Mouse (Mus musculus): ENCODE data around the gene Zbtb14. TPM values are rescaled to one million over a fixed set of nuclear protein-coding genes. Genes with fewer than 3 reads are reported as not detected.

Zbtb14 gene
- polyA plus RNA-seq, 2 experiments = 13.1 to 17.7 TPM

DNA sequence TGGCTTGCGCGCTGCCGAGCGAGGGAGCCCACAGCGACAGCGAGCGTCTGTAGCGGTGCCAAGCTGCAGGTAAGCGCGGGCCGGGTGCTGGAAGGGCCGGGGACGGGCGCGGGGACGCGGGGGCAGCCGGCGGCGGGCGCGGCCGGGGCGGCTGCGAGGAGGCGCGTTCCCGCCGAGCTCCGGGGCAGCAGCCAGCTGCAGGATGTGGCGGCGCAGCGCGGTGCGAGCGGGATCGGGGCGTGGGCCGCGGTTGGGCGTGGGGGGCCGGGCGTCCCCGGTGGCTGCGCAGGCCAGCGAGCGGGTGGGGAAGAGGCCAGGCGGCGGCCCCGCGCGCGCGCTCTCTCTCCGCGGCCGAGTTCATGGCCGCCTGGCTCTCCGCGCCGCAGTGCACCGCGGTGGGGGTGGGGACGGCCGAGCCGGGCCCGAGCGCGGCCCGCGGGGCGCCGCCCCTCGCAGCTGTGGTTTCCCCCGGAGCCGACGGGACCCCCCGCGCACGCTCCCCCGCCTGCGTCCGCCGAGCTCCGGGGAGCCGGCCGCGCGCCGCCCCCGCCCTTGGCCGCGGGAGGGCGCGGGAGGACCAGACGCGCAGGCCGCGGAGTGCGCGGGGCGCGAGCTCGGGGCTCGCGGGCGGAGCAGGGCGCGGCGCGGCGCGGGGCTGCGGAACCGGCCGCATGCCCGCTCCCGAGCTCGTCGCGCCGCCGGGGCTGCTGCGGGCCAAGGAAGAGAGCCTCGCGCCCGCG, 521 bp downstream of the Zbtb14 start:
- Histone ChIP-seq H3K36me3 (ENCODE audit: control insufficient read depth, insufficient read depth, low read length) (peaks cover 20% of the 10 kb centered on the region), H3K9ac (ENCODE audit: low read depth, low read length, severe bottlenecking) (peak overlapping the region; percentile 96), H3K4me1 (ENCODE audit: control insufficient read depth, insufficient read depth, low read length) (peaks cover 9% of the 10 kb centered on the region), H3K9me3 (ENCODE audit: control insufficient read depth, low read length) (no peaks in the 10 kb centered on the region), H3K4me2 (replicated peaks; ENCODE audit: low read depth, low read length, severe bottlenecking) (peak overlapping the region; percentile 85), H3K4me3 (replicated peaks; ENCODE audit: low read length) (peak overlapping the region; percentile 78), H3K27me3 (ENCODE audit: control insufficient read depth, insufficient read depth, low read length) (no peaks in the 10 kb centered on the region), H3K27ac (replicated peaks; ENCODE audit: low read depth, low read length) (peak overlapping the region; percentile 100)
- ATAC-seq (ENCODE audit: low FRiP score, low read depth) = peak; percentile 69
- WGBS = under 1% methylated on average over 61 of the region's 128 CpGs
- DNase-seq (ENCODE audit: low spot score) = peak; percentile 62
- TF ChIP-seq POLR2A (IDR thresholded peaks at IDR 0.05; ENCODE audit: borderline replicate concordance, extremely low read depth, insufficient read depth, insufficient read length) = no peak

DNA sequence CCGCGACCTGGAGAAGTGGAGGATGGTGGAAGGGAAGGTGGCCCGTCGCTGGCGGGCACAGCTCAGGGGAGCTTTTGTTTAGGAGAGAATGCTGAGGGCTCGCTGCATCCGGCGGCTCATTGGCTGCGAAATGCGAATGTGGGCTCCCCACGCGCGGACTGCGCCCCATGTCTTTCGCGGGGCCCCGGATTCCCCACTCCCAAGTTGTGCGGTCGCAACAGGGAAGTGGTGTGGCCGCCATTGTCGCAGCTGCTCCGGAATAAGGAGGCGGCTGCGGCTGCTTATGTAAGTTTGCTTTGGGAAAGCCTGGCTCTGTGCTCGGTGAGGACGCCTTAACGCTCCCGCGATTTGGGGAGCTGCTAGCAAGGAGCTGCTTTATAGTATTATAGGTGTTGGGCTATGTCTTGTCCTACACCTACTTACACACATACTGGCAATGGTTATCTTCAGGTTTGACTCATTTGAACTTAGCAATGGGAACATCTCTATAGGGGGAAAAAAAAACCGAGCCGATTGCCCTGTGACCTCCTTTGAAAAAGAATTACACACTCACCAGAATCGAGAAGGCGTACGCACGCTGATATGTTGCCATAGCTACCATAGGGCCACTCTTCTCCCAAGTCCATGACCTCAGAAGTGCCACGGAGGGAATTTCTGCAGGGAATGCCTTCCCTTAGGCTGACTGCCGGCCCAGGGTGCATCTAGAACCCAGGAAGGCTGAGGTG, 1.3 kb downstream of the Zbtb14 start:
- TF ChIP-seq POLR2A (IDR thresholded peaks at IDR 0.05; ENCODE audit: borderline replicate concordance, extremely low read depth, insufficient read depth, insufficient read length) = 0 out of 2 replicates have a peak, but pooled peaks have one; percentile 67
- WGBS = 0% methylated on average over 30 of the region's 37 CpGs
- H3K4me3 ChIP-seq (replicated peaks; ENCODE audit: low read length) = peak overlapping the region; percentile 78
- ATAC-seq (ENCODE audit: low FRiP score, low read depth) (peak; percentile 5; the same call in 1 of the 2 replicates), DNase-seq (ENCODE audit: low spot score) (peak; percentile 50)
- H3K4me2 ChIP-seq (replicated peaks; ENCODE audit: low read depth, low read length, severe bottlenecking) = peak overlapping the region; percentile 85
- H3K9me3 ChIP-seq (ENCODE audit: control insufficient read depth, low read length) = no peaks in the 10 kb centered on the region
- peaks cover 9% of the 10 kb centered on the region for H3K4me1 ChIP-seq (ENCODE audit: control insufficient read depth, insufficient read depth, low read length)
- H3K27ac ChIP-seq (replicated peaks; ENCODE audit: low read depth, low read length) = peak overlapping the region; percentile 100
- H3K27me3 ChIP-seq (ENCODE audit: control insufficient read depth, insufficient read depth, low read length) = no peaks in the 10 kb centered on the region
- H3K9ac ChIP-seq (ENCODE audit: low read depth, low read length, severe bottlenecking) = peak overlapping the region; percentile 96
- peaks cover 21% of the 10 kb centered on the region for H3K36me3 ChIP-seq (ENCODE audit: control insufficient read depth, insufficient read depth, low read length)

DNA sequence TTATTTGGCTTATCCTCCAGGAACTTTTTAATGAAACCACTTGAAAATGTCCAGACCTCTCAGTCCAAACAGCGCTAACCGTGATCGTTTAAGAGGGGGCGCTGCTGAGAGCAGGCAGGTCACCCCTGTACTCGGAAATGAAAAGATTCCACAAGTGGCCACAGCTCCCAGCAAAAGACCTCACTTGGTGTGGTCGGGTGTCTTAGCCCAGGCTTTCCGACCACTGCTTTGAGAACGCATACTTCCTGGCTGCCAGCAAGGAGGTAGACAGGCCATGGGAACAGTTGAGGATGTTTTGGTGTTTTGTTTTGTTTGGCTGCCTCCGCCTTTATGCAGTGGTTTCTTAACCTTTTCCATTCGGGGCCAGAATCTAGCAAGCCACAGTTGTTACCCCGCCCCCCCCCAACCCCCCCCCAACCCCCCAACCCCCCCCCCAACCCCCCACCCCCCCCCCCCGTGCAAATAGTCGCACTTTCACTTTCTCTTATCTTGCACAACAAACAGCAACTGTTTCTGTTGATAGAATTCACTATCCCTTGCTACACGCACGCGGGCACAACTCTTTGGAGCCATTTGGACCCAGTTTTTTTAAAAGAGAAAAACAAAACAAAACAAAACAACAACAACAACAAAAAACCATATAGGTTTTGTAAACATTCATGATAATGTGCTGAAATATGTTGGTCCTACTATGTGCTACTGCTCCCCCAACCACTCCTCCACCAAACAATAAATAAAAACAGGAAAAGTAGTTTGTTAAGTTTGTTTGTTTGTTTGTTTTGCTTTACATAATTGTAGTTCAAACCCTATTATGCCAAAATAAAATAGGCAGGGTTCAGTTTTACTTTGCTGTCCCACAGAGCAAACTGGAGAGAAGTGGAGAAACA, 13.5 kb downstream of the Zbtb14 start:
- Histone ChIP-seq H3K36me3 (ENCODE audit: control insufficient read depth, insufficient read depth, low read length) (peaks cover 2% of the 10 kb centered on the region; the same call in 1 of the 2 replicates), H3K27me3 (ENCODE audit: control insufficient read depth, insufficient read depth, low read length) (no peaks in the 10 kb centered on the region), H3K4me2 (replicated peaks; ENCODE audit: low read depth, low read length, severe bottlenecking) (no peak overlapping the region), H3K4me1 (ENCODE audit: control insufficient read depth, insufficient read depth, low read length) (no peaks in the 10 kb centered on the region), H3K9ac (ENCODE audit: low read depth, low read length, severe bottlenecking) (no peak overlapping the region), H3K27ac (replicated peaks; ENCODE audit: low read depth, low read length) (no peak overlapping the region), H3K9me3 (ENCODE audit: control insufficient read depth, low read length) (no peaks in the 10 kb centered on the region), H3K4me3 (replicated peaks; ENCODE audit: low read length) (no peak overlapping the region)
- DNase-seq (ENCODE audit: low spot score) = no peak
- WGBS = 51% methylated on average over 14 of the region's 16 CpGs
- no peak for TF ChIP-seq POLR2A (IDR thresholded peaks at IDR 0.05; ENCODE audit: borderline replicate concordance, extremely low read depth, insufficient read depth, insufficient read length)
- no peak for ATAC-seq (ENCODE audit: low FRiP score, low read depth)

DNA sequence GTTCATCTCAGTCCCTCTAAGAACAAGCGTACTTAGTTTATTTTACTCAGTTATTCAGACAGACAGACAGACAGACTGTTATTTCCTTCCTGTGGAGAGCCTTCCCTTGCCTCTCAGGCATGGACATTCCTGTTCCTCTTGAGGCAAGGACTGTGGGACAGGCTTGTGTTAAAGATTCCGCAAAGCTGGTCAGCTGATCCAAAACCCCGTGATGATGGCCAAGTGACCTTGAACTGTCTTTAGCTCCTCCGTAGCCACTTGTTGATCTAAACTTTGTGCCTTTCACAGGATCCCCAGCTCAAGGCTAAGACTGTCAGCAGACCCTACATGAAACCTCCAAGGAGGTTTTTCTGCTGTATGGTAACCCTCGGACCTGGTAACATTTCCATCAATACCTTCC, 14.3 kb downstream of the Zbtb14 start:
- Histone ChIP-seq H3K9ac (ENCODE audit: low read depth, low read length, severe bottlenecking) (no peak overlapping the region), H3K4me2 (replicated peaks; ENCODE audit: low read depth, low read length, severe bottlenecking) (no peak overlapping the region), H3K27me3 (ENCODE audit: control insufficient read depth, insufficient read depth, low read length) (no peaks in the 10 kb centered on the region), H3K27ac (replicated peaks; ENCODE audit: low read depth, low read length) (no peak overlapping the region), H3K36me3 (ENCODE audit: control insufficient read depth, insufficient read depth, low read length) (no peaks in the 10 kb centered on the region), H3K4me3 (replicated peaks; ENCODE audit: low read length) (no peak overlapping the region), H3K9me3 (ENCODE audit: control insufficient read depth, low read length) (no peaks in the 10 kb centered on the region), H3K4me1 (ENCODE audit: control insufficient read depth, insufficient read depth, low read length) (no peaks in the 10 kb centered on the region)
- WGBS = 64% methylated on average over 5 of the region's 5 CpGs
- TF ChIP-seq POLR2A (IDR thresholded peaks at IDR 0.05; ENCODE audit: borderline replicate concordance, extremely low read depth, insufficient read depth, insufficient read length) = no peak
- no peak for DNase-seq (ENCODE audit: low spot score)
- ATAC-seq (ENCODE audit: low FRiP score, low read depth) = no peak

DNA sequence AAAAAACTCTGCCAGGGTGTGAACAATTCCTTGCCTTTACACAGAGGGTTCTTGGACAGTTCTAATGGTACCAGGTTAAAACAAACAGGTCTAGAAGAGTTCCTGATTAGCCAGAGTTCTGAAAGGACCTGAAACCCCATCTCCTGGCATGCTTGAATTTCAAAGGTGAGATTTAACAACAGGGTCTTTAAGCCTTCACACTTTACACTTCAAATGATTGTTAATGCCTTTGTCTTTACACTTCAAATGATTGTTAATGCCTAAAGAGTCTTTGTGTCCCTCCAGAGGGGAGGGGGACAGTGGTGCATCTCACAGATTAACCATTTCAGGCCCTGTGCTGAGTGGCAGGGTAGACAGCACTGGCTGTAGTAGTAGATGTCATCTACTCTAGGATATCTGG, 15.2 kb downstream of the Zbtb14 start:
- Histone ChIP-seq H3K27me3 (ENCODE audit: control insufficient read depth, insufficient read depth, low read length) (no peaks in the 10 kb centered on the region), H3K27ac (replicated peaks; ENCODE audit: low read depth, low read length) (no peak overlapping the region), H3K9me3 (ENCODE audit: control insufficient read depth, low read length) (no peaks in the 10 kb centered on the region), H3K4me2 (replicated peaks; ENCODE audit: low read depth, low read length, severe bottlenecking) (no peak overlapping the region), H3K4me1 (ENCODE audit: control insufficient read depth, insufficient read depth, low read length) (no peaks in the 10 kb centered on the region), H3K9ac (ENCODE audit: low read depth, low read length, severe bottlenecking) (no peak overlapping the region), H3K36me3 (ENCODE audit: control insufficient read depth, insufficient read depth, low read length) (no peaks in the 10 kb centered on the region), H3K4me3 (replicated peaks; ENCODE audit: low read length) (no peak overlapping the region)
- no peak for TF ChIP-seq POLR2A (IDR thresholded peaks at IDR 0.05; ENCODE audit: borderline replicate concordance, extremely low read depth, insufficient read depth, insufficient read length)
- ATAC-seq (ENCODE audit: low FRiP score, low read depth) (no peak), DNase-seq (ENCODE audit: low spot score) (no peak)
